Mouse (Mus musculus) cerebellum, adult 2 months (tissue): Measurements from ENCODE around the gene Grid2. TPM values are rescaled to one million over a fixed set of nuclear protein-coding genes. Genes with fewer than 3 reads are reported as not detected.

Source experiments
- DNase-seq, 2 experiments: peaks; one replicate each; pipeline ENCODE4 v3.0.0; 2021
- H3K27ac ChIP-seq: fragments of 200-500 bp; 2 replicates; pipeline ENCODE4 v1.5.1; 2012; ENCODE audit warnings: low read length, control low read depth, inconsistent platforms; ENCODE audit not compliant: insufficient read depth
- H3K27me3 ChIP-seq: fragments of 200-500 bp; 2 replicates; pipeline ENCODE4 v1.6.1; 2012; ENCODE audit warnings: inconsistent platforms, mild to moderate bottlenecking, low read length, moderate library complexity; ENCODE audit not compliant: control insufficient read depth, insufficient read depth
- H3K4me1 ChIP-seq: fragments of 200-500 bp; 2 replicates; pipeline ENCODE4 v1.6.1; 2011; ENCODE audit warnings: low read length; ENCODE audit not compliant: control insufficient read depth, insufficient read depth
- H3K4me3 ChIP-seq: fragments of 200-500 bp; replicated peaks from 2 replicates; pipeline ENCODE3; 2011; ENCODE audit warnings: mild to moderate bottlenecking, low read depth, low read length, control low read depth; ENCODE audit not compliant: insufficient read depth
- CTCF ChIP-seq: fragments of 200-500 bp; IDR thresholded peaks from 2 replicates; pipeline ENCODE4 v1.5.1; 2011; ENCODE audit warnings: low read depth, mild to moderate bottlenecking, control low read depth, low read length, moderate library complexity, borderline replicate concordance; ENCODE audit not compliant: insufficient read depth
- POLR2A ChIP-seq: fragments of 200-500 bp; IDR thresholded peaks from 2 replicates; pipeline ENCODE4 v1.6.1; 2011; ENCODE audit warnings: low read length, control low read depth, borderline replicate concordance; ENCODE audit not compliant: insufficient read depth
- WGBS: fragments of 180-500 bp; shearing (Covaris S2); methylation state at CpG from one replicate; pipeline ENCODE4 v1.1.7; 2018; 5-methylcytosine and 5-hydroxymethylcytosine counted together
- polyA plus RNA-seq: library from polyadenylated mRNA; depleted of rRNA; stranded (reverse); fragments of >200 nt; gene quantifications from 2 replicates; pipeline ENCODE4 v1.2.3, GENCODE M21; 2012

Grid2 gene
- polyA plus RNA-seq, 1 experiment = 76.4 TPM

DNA sequence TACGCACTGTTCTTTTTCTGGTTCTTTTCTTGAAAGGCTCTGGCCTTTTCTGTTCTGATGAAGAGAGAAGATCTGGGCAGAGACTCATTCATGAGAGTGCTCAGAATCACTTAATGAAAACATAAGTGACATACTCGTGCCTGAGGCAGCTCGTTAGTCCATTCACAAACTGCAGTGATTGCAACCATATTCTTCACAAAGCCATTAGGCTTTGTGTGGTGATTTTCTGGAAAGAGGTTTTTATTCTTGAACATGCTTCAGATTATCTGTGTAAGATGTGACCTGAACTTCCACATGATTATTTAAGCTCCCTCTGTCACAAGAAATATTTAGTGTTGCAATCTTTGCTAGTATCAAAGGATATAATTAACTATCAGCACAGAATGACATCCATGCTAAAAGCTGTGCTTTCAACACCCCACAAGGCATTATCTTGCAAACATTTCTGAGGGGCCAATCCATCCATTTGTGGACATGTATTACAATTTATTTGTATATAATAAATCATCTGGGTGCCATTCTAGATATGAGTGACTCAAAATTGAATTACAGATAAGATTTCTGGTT lies 86.8 kb downstream of the Grid2 start:
- 79% methylated on average over 3 of the region's 3 CpGs for WGBS
- Histone ChIP-seq H3K4me1 (peaks cover 2% of the 10 kb centered on the region; the same call in 1 of the 2 replicates), H3K27me3 (no peaks in the 10 kb centered on the region), H3K4me3 (no peak overlapping the region), H3K27ac (no peak overlapping the region)
- TF ChIP-seq POLR2A = no peak
- no peak for TF ChIP-seq CTCF
- no peak for DNase-seq

GRCm38 (mm10) chr6:63347015-63347414 lies 91.3 kb downstream of the Grid2 start:
- WGBS = 94% methylated on average over 1 of the region's 1 CpGs
- no peak for DNase-seq
- TF ChIP-seq POLR2A = no peak
- no peak for TF ChIP-seq CTCF
- Histone ChIP-seq H3K4me1 (no peaks in the 10 kb centered on the region), H3K27me3 (no peaks in the 10 kb centered on the region), H3K4me3 (no peak overlapping the region), H3K27ac (no peak overlapping the region)

GRCm38 (mm10) chr6:63381061-63381611 lies 125.5 kb downstream of the Grid2 start:
- WGBS = 10% methylated on average over 1 of the region's 1 CpGs
- H3K27ac ChIP-seq = no peak overlapping the region
- TF ChIP-seq CTCF (no peak), POLR2A (no peak)
- no peaks in the 10 kb centered on the region for H3K27me3 ChIP-seq
- peak; percentile 49 to 64 for DNase-seq
- H3K4me1 ChIP-seq = no peaks in the 10 kb centered on the region
- H3K4me3 ChIP-seq = no peak overlapping the region

GRCm38 (mm10) chr6:63401698-63402097 lies 146.0 kb downstream of the Grid2 start:
- peak in 1 of 2 experiments; percentile 40 for DNase-seq
- TF ChIP-seq POLR2A (no peak), CTCF (no peak)
- Histone ChIP-seq H3K4me1 (no peaks in the 10 kb centered on the region), H3K27ac (no peak overlapping the region), H3K27me3 (no peaks in the 10 kb centered on the region), H3K4me3 (no peak overlapping the region)
- WGBS = 16% methylated on average over 3 of the region's 3 CpGs

- no peak for TF ChIP-seq CTCF
- no peak for TF ChIP-seq POLR2A
- Histone ChIP-seq H3K27me3 (no peaks in the 10 kb centered on the region), H3K4me1 (no peaks in the 10 kb centered on the region), H3K4me3 (no peak overlapping the region), H3K27ac (no peak overlapping the region)
- peak in 1 of 2 experiments; percentile 57 for DNase-seq
- WGBS = 96% methylated on average over 1 of the region's 1 CpGs
Measured at GRCm38 (mm10) chr6:63417534-63417933, 161.9 kb downstream of the Grid2 start.

DNA sequence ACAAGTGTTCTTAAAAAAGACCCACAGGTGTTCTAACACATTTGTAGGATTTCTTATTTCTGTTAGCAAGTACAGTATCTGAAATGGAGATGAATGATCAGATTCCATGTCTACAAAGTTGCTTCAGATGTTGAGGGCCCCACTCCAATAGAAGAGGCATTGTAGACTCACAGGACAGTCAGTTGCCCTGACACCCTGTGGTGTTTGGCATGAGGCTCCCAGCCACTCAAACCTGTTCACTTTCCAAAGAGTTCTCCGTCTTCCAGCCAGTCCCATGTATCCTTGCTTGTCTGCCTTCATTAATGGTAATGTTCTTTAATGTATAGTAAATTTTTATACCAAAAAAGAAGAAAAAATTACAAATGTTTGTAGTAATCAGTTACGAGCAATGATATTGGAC lies 177.1 kb downstream of the Grid2 start:
- H3K27me3 ChIP-seq = no peaks in the 10 kb centered on the region
- no peak overlapping the region for H3K27ac ChIP-seq
- H3K4me1 ChIP-seq = no peaks in the 10 kb centered on the region
- H3K4me3 ChIP-seq = no peak overlapping the region
- WGBS = 51% methylated on average over 2 of the region's 2 CpGs
- DNase-seq = peak in 1 of 2 experiments; percentile 28
- no peak for TF ChIP-seq POLR2A
- no peak for TF ChIP-seq CTCF

DNA sequence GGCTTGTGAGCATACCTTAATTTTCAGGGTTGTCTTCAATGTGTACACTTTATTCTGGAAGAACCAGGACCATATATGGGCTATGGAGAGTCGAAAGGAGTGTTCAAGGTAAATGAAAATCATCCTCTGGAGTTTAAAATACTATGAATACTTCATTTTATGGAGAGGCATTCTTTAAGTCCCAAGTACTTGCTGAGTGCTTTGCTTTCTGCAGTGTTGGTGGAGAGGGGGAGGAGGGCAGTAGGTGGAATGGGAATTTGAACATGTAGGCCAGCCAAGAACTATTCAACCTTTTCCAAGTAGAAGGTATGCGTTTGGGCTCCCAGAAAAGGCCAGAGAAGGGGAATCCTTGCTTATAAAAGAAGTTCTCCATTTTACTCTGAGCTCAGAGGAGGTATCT lies 192.5 kb downstream of the Grid2 start:
- TF ChIP-seq POLR2A (no peak), CTCF (no peak)
- Histone ChIP-seq H3K4me3 (no peak overlapping the region), H3K27me3 (no peaks in the 10 kb centered on the region), H3K27ac (no peak overlapping the region), H3K4me1 (no peaks in the 10 kb centered on the region)
- 64% methylated on average over 2 of the region's 2 CpGs for WGBS
- DNase-seq = no peak

DNA sequence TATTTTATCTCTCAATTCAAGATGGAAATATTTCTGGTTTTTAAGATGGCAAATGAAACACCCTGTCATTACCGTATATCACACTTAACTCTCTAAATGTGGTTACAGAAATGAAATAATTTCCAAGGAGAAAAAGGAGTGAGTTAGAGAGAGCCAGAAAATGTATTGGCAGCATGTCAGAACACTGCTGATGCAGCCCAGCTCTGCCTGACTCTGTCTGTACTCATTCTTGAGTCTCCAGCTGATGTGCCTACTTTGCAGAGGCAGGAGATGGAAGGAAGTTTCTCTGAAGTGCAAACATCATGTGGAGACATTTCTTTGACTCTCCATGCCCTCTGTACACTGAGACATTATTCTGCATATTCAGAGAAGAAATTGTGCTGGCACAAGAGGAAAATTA lies 226.5 kb downstream of the Grid2 start:
- no peaks in the 10 kb centered on the region for H3K4me1 ChIP-seq
- DNase-seq = peak in 1 of 2 experiments; percentile 8
- H3K27ac ChIP-seq = no peak overlapping the region
- 26% methylated on average over 1 of the region's 1 CpGs for WGBS
- H3K27me3 ChIP-seq = no peaks in the 10 kb centered on the region
- no peak overlapping the region for H3K4me3 ChIP-seq
- TF ChIP-seq CTCF (no peak), POLR2A (no peak)
